Mouse (Mus musculus) bone marrow, adult 2 months (tissue): Measurements from ENCODE around the gene Col5a1.

Experiments used
- CTCF ChIP-seq: fragments of 200-500 bp; IDR thresholded peaks from 2 replicates; pipeline ENCODE4 v1.5.1; 2011; ENCODE audit warnings: low read length, control low read depth; ENCODE audit not compliant: control insufficient read depth, insufficient read depth
- POLR2A ChIP-seq: fragments of 200-500 bp; IDR thresholded peaks from 2 replicates; pipeline ENCODE4 v1.6.1; 2011; ENCODE audit warnings: low read depth, mild to moderate bottlenecking, control low read depth, low read length, borderline replicate concordance; ENCODE audit not compliant: control insufficient read depth

GRCm38 (mm10) chr2:27939433-27939832, 53.2 kb downstream of the Col5a1 start:
- TF ChIP-seq POLR2A = no peak
- TF ChIP-seq CTCF = no peak
